Mouse (Mus musculus) intestine, embryonic 16.5 days (tissue): ENCODE measurements around the gene Ebi3. TPM values are rescaled to one million over a fixed set of nuclear protein-coding genes. Genes with fewer than 3 reads are reported as not detected.
A peak's percentile ranks its signal among the peaks of the same experiment; 100 is the strongest.

Experiments used
- ATAC-seq: fragments of 200-750 bp; cut with Nextera tagmentation; 2 replicates; pipeline ENCODE4 v1.8.0; 2017; ENCODE audit warnings: moderate TSS enrichment, moderate library complexity
- H3K27ac ChIP-seq: fragments of 300-500 bp; sonication (generic); 2 replicates; pipeline ENCODE4 v1.5.1; 2014; ENCODE audit warnings: mild to moderate bottlenecking, low read length
- H3K27me3 ChIP-seq: fragments of 300-500 bp; sonication (generic); replicated peaks from 2 replicates; pipeline ENCODE4 v1.6.1; 2014; ENCODE audit warnings: low read length, control low read depth, mixed read lengths; ENCODE audit not compliant: control insufficient read depth, insufficient read depth
- H3K36me3 ChIP-seq: fragments of 300-500 bp; sonication (generic); 2 replicates; pipeline ENCODE4 v1.6.1; 2014; ENCODE audit warnings: low read length, control low read depth; ENCODE audit not compliant: control insufficient read depth, insufficient read depth
- H3K4me1 ChIP-seq: fragments of 300-500 bp; sonication (generic); 2 replicates; pipeline ENCODE4 v1.6.1; 2014; ENCODE audit warnings: low read length, control low read depth, mixed read lengths; ENCODE audit not compliant: control insufficient read depth, insufficient read depth
- H3K4me2 ChIP-seq: fragments of 300-500 bp; sonication (generic); 2 replicates; pipeline ENCODE4 v1.6.1; 2014; ENCODE audit warnings: low read depth, low read length, control low read depth
- H3K4me3 ChIP-seq: fragments of 300-500 bp; sonication (generic); 2 replicates; pipeline ENCODE4 v1.5.1; 2014; ENCODE audit warnings: mild to moderate bottlenecking, low read length
- H3K9ac ChIP-seq: fragments of 300-500 bp; sonication (generic); 2 replicates; pipeline ENCODE4 v1.6.1; 2014; ENCODE audit warnings: low read depth, low read length
- H3K9me3 ChIP-seq: fragments of 300-500 bp; sonication (generic); 2 replicates; pipeline ENCODE4 v1.6.1; 2016; ENCODE audit warnings: low read length, control low read depth; ENCODE audit not compliant: control insufficient read depth
- WGBS: fragments of 180-500 bp; shearing (Covaris S2); extraction: QIAGEN DNeasy Blood & Tissue Kit; methylation state at CpG from one replicate; pipeline ENCODE4 v1.1.7; 2014; 5-methylcytosine and 5-hydroxymethylcytosine counted together
- polyA plus RNA-seq: library from polyadenylated mRNA; unstranded; fragments of >200 nt; fragmentation: Nextera tagmentation; extraction: Ambion mirVana; gene quantifications from 2 replicates; pipeline ENCODE4 v1.2.1, GENCODE M21; 2015

The Ebi3 gene
- polyA plus RNA-seq, 1 experiment from 2014 or later = 2.6 TPM

DNA sequence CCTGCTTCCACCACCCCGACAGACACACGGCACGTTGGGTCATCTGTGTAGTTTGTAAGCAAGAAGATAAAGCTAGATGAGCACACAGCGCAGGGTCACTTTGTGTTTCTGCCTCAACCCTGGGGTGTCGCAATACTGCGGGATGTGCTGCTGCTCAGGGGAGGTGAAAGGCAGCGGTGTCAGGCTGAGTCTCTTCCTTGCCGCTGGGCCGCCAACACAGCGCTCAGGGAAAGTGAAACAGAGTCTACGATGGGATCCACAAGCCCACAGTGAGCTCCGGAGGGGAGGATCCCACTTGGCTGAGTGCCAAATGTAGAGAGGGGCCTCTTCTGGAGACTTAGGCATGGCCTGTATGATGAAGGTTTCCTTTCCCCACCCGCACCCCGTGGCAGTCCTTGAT lies 10.7 kb downstream of the Ebi3 start:
- Histone ChIP-seq H3K27ac (no peak overlapping the region), H3K36me3 (peaks cover 10% of the 10 kb centered on the region), H3K4me2 (no peak overlapping the region), H3K9me3 (no peaks in the 10 kb centered on the region), H3K4me1 (peaks cover 17% of the 10 kb centered on the region; the same call in 1 of the 2 replicates), H3K9ac (no peak overlapping the region), H3K27me3 (no peaks in the 10 kb centered on the region), H3K4me3 (no peak overlapping the region)
- 60% methylated on average over 14 of the region's 14 CpGs for WGBS
- no peak for ATAC-seq

DNA sequence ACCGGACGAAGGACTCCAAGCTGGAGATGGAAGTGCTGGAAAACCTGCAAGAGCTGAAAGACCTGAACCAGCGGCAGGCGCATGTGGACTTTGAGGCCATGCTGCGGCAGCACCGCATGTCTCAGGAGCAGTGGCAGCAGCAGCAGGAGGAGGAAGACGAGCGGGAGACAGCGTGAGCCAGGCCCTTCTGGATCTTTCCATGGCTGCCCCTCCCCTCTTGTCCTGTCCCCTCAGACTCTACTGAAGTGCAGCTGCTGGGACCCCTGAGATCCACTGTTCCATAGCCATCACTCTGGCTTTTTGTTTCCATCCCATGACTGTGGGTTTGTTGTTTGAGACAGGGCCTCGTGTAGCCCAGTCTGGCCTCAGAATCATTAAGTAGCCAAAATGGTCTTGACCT lies 12.1 kb downstream of the Ebi3 start:
- Histone ChIP-seq H3K27ac (no peak overlapping the region), H3K36me3 (peaks cover 10% of the 10 kb centered on the region), H3K4me2 (no peak overlapping the region), H3K27me3 (no peaks in the 10 kb centered on the region), H3K9me3 (no peaks in the 10 kb centered on the region), H3K9ac (no peak overlapping the region), H3K4me1 (peaks cover 14% of the 10 kb centered on the region; the same call in 1 of the 2 replicates), H3K4me3 (no peak overlapping the region)
- WGBS = 92% methylated on average over 10 of the region's 10 CpGs
- ATAC-seq = no peak

DNA sequence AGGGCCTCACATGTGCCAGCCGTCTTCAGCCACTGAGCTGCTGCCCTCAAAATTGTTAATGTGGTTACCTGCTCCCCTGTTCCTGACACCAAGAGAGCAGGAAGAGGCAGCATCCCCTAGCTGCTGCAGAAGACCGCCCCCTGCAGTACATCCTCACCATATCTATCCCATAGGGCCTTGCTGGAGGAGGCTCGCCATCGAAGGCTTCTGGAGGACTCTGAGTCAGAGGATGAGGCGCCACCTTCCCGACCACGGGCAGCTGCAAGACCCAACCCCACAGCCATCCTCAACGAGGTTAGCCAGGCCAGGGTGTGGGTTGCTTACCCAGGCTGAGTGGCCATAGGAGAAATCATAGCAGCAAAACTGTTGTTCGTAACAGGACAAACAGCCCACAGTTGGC lies 12.6 kb downstream of the Ebi3 start:
- Histone ChIP-seq H3K4me1 (peaks cover 14% of the 10 kb centered on the region; the same call in 1 of the 2 replicates), H3K36me3 (peaks cover 10% of the 10 kb centered on the region)
- 82% methylated on average over 9 of the region's 9 CpGs for WGBS

DNA sequence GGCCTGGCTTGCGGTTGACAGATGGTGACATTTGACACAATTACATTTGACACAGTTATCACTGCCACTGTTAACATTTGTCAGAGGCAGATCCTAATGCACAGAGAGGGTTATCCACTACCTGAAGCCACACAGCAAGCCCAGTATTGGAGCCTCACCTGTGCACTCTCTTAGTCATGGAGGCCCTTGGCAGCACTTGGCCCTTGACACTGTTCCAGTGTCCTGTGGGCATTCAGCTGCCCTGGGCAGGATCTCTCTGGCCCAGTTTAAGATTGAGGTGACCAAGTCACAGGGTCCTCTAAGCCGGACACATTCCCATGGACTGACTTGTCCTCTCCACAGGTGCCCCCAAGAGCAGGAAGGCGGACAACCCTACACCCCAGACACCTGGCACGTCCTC lies 14.7 kb downstream of the Ebi3 start:
- Histone ChIP-seq H3K9me3 (no peaks in the 10 kb centered on the region), H3K9ac (no peak overlapping the region), H3K4me1 (peaks cover 25% of the 10 kb centered on the region), H3K27ac (no peak overlapping the region), H3K4me3 (no peak overlapping the region), H3K27me3 (peaks cover 10% of the 10 kb centered on the region), H3K4me2 (no peak overlapping the region), H3K36me3 (peaks cover 8% of the 10 kb centered on the region)
- 93% methylated on average over 4 of the region's 4 CpGs for WGBS
- ATAC-seq = no peak

More for the DNA sequence above, 12.6 kb downstream of the Ebi3 start:
- Histone ChIP-seq H3K4me2 (no peak overlapping the region), H3K4me3 (no peak overlapping the region), H3K9ac (no peak overlapping the region), H3K27ac (no peak overlapping the region), H3K9me3 (no peaks in the 10 kb centered on the region), H3K27me3 (peaks cover 3% of the 10 kb centered on the region; the same call in 1 of the 2 replicates)
- no peak for ATAC-seq

DNA sequence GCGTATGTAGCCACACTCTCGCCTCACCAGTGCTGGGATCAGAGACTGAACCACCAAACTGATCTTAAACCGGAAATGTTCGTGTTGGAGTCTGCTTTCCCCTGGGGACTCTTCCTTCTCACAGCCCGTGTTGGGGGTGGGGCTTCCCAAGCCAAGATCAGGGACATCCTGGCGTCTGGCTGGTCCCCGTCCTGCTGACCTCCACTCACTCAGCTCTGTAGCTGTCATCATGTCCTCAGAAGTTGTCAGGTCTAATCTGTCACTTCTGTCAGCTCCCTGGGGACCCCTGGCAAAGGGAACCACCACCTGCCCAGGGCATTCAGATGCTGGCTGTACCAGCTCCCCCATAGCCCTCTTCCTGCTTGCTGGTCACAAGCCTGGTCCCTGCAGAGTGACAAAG lies 15.8 kb downstream of the Ebi3 start:
- WGBS = 55% methylated on average over 7 of the region's 7 CpGs
- Histone ChIP-seq H3K4me2 (no peak overlapping the region), H3K4me3 (no peak overlapping the region), H3K27ac (no peak overlapping the region), H3K36me3 (peaks cover 5% of the 10 kb centered on the region; the same call in 1 of the 2 replicates), H3K4me1 (peaks cover 20% of the 10 kb centered on the region), H3K9ac (no peak overlapping the region), H3K27me3 (peaks cover 10% of the 10 kb centered on the region), H3K9me3 (no peaks in the 10 kb centered on the region)
- no peak for ATAC-seq

DNA sequence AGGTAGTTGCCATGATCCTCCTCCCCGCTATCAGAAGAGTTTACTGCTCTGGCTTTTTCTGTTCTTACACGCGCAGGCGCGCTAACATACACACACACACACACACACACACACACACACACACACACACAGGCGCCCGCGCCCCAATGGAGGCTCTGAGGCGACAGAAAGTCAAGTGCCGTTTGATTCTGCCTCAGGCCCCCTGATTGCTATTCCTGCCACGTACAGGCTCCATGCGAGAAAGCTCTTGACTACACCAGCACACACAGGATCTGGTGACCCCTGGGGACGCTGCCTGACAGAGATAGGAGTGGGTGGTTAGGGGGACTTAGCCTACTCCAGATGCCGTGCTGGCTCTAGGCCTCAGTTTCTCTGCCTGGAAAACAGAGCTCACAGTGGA lies 17.1 kb downstream of the Ebi3 start:
- WGBS = 32% methylated on average over 14 of the region's 14 CpGs
- H3K4me3 ChIP-seq = no peak overlapping the region

DNA sequence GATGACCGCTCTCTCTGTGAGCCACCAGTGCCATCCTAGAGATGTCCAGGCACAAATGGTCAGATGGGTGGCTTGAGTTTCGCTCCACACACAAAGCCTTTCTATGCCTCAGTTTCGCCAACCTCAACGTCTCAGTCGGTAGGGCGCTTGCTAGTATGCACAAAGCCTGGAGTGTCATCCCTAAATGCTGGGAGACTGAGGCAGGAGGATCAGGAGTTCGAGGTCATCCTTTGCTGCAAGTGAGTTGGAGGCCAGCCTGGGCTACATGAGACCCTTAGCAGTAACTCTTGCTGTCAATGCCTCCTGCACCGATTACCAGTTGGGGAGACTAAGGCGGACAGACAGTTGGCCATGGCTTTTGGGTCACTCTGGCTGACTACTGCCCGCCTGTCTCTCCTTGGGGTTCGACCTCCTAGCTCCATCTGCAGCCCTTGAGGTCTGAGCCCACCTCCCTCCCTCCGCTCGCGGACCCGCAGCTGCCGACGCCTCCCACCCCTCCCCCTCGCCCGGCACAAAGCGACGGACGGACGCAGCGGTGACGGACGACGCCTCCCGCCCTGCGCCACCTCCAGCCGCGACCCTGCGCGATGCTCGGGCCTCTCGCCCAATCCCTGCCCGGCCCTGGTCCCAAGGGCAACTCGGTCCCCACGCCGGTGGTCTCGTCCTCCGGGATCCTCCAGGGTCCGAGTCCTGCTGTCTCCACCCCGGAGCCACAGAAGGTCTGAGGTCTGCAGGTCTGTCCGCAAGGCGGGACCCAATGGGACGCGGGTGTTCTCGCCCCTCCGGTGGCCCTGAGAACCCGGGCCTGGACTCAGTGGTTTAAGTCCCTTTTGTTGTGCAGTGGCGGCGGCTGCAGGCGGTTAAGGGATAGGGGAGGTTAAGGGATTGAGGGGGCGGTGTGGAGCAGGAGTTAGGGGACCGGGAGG lies 17.8 kb downstream of the Ebi3 start, which contains the start of gene Shd:
Gene Shd (plus strand): TSS at position 502 of the 926 bp plus-strand sequence.
- Histone ChIP-seq H3K27me3 (peaks cover 10% of the 10 kb centered on the region), H3K9me3 (no peaks in the 10 kb centered on the region), H3K27ac (no peak within 1 kb of the TSS), H3K9ac (peak within 1 kb of the TSS; percentile 72), H3K36me3 (0 out of 2 replicates have a peak, but pooled peaks cover 2% of the 10 kb centered on the region), H3K4me3 (peak within 1 kb of the TSS; percentile 57), H3K4me2 (peak within 1 kb of the TSS; percentile 98), H3K4me1 (peaks cover 17% of the 10 kb centered on the region; the same call in 1 of the 2 replicates)
- peak; percentile 64 for ATAC-seq
- 10% methylated on average over 42 of the region's 55 CpGs for WGBS

More for the DNA sequence above, 17.1 kb downstream of the Ebi3 start:
- no peak for ATAC-seq
- Histone ChIP-seq H3K9me3 (no peaks in the 10 kb centered on the region), H3K4me1 (peaks cover 17% of the 10 kb centered on the region; the same call in 1 of the 2 replicates), H3K27ac (no peak overlapping the region), H3K9ac (no peak overlapping the region), H3K27me3 (peaks cover 10% of the 10 kb centered on the region), H3K4me2 (no peak overlapping the region), H3K36me3 (peaks cover 3% of the 10 kb centered on the region; the same call in 1 of the 2 replicates)

DNA sequence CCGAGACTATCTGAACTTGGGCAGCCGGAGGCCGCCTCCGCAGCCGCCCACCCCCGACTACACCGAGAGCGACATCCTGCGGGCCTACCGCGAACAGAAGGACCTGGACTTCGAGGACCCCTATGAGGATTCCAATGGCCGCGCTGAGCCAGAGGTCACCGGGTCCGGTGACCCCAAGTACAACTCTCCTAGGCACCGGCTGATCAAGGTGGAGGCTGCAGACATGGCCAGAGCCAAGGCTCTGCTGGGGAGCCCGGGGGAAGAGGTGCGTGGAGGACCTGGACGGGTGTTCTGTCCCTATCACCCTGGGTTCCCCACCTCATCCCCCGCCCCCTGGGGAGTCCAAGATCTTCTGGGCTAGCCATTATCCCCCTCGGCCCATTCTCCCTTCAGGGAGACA lies 19.0 kb downstream of the Ebi3 start:
- Histone ChIP-seq H3K9ac (no peak overlapping the region), H3K36me3 (0 out of 2 replicates have a peak, but pooled peaks cover 2% of the 10 kb centered on the region), H3K27me3 (peaks cover 10% of the 10 kb centered on the region), H3K4me1 (peaks cover 21% of the 10 kb centered on the region), H3K9me3 (no peaks in the 10 kb centered on the region), H3K4me3 (no peak overlapping the region), H3K27ac (no peak overlapping the region), H3K4me2 (no peak overlapping the region; the same call in 1 of the 2 replicates)
- no peak for ATAC-seq
- 39% methylated on average over 22 of the region's 22 CpGs for WGBS

DNA sequence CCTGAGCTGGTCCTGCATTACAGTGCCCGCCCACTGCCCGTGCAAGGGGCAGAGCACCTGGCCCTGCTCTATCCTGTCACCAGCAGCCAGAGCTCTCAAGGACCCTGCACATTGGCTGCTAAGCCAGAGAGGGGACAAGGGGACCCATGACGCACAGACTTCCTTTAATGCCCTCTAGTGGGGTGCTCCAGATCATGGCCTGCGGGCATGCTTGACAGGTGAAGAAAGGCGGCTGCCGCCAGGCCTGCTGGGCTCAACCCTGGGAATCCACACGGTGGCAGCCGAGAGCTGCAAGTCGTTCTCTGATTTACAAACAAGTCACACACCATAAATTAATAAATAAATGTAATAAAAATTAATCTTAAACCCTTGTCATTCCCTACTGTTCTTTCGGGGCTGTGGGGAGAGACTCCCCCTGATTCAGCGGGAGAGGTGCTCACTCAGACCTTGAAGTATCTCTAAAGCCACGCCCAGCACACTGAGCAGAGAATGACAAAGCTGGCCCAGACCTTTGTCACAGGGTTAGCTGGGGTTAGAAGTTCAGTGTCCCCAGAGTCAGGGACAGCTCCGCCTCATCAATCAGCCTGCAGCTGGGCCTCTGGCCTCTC lies 23.9 kb downstream of the Ebi3 start:
- peaks cover 8% of the 10 kb centered on the region for H3K4me1 ChIP-seq
- peak; percentile 90 for ATAC-seq
- 15% methylated on average over 13 of the region's 13 CpGs for WGBS
- peak overlapping the region; percentile 15; the same call in 1 of the 2 replicates for H3K4me2 ChIP-seq
- no peaks in the 10 kb centered on the region for H3K27me3 ChIP-seq
- no peak overlapping the region for H3K27ac ChIP-seq
- no peak overlapping the region for H3K9ac ChIP-seq
- H3K4me3 ChIP-seq = no peak overlapping the region
- H3K36me3 ChIP-seq = no peaks in the 10 kb centered on the region
- no peaks in the 10 kb centered on the region for H3K9me3 ChIP-seq
